Mouse (Mus musculus) 3134 (cell line): ENCODE measurements around the gene Ngf.

Experiments
- DNase-seq: peaks from one replicate; pipeline ENCODE4 v3.0.0-alpha.2; 2011; ENCODE audit warnings: low spot score; ENCODE audit not compliant: insufficient read length; ENCODE audit errors: extremely low read depth

The Ngf gene

GRCm38 (mm10) chr3:102506061-102506460, 36.3 kb downstream of the Ngf start:
- DNase-seq, result no peak

GRCm38 (mm10) chr3:102507666-102508260, 38.0 kb downstream of the Ngf start:
- no peak for DNase-seq

GRCm38 (mm10) chr3:102508455-102508854, 38.7 kb downstream of the Ngf start:
- no peak for DNase-seq

- no peak for DNase-seq
Measured at GRCm38 (mm10) chr3:102509601-102510000, 39.9 kb downstream of the Ngf start.

GRCm38 (mm10) chr3:102516937-102517336, 47.2 kb downstream of the Ngf start:
- DNase-seq, result no peak

- DNase-seq, result no peak
Measured at GRCm38 (mm10) chr3:102521061-102521460, 51.3 kb downstream of the Ngf start.

- DNase-seq, result no peak
Measured at GRCm38 (mm10) chr3:102523711-102524110, 54.0 kb downstream of the Ngf start.

GRCm38 (mm10) chr3:102524951-102525350, 55.2 kb downstream of the Ngf start:
- no peak for DNase-seq

- DNase-seq, result no peak
Measured at GRCm38 (mm10) chr3:102525856-102526255, 56.1 kb downstream of the Ngf start.

GRCm38 (mm10) chr3:102526481-102526880, 56.8 kb downstream of the Ngf start:
- DNase-seq, result no peak

GRCm38 (mm10) chr3:102534744-102535143, 65.0 kb downstream of the Ngf start:
- DNase-seq, result no peak

GRCm38 (mm10) chr3:102543646-102544045, 73.9 kb downstream of the Ngf start:
- no peak for DNase-seq

- DNase-seq, result no peak
Measured at GRCm38 (mm10) chr3:102547536-102547935, 77.8 kb downstream of the Ngf start.

GRCm38 (mm10) chr3:102553935-102554670, 84.4 kb downstream of the Ngf start:
- no peak for DNase-seq

- no peak for DNase-seq
Measured at GRCm38 (mm10) chr3:102556108-102556507, 86.4 kb downstream of the Ngf start.

GRCm38 (mm10) chr3:102556645-102557044, 86.9 kb downstream of the Ngf start:
- no peak for DNase-seq
